Mouse (Mus musculus): ENCODE results near the gene Ky.

DNA sequence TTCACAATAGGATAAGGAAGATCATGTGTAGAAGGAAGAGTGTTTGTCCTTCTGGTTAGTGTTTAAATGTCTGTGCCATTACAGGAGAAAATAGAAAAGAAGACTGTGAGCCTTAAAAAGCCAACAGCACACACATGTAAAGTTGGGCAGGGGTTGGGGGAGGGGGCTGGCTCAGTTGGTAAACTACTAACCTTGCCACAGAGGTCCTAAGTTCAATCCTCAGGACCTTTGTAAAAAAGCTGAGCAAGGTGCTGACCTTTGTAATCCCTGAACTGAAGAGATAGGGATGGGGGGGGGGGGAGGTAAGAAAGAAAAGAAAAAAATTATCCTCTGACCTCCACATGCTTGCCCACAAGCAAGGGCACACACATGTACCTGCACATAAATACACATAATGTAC is 5.8 kb upstream of the Ky start:
- TF ChIP-seq CTCF (IDR thresholded peaks at IDR 0.05; ENCODE audit: low read depth, low read length) (no peak), EP300 (IDR thresholded peaks at IDR 0.05; ENCODE audit: insufficient read depth, low read depth, low read length) (no peak), POLR2A (IDR thresholded peaks at IDR 0.05; ENCODE audit: insufficient read depth, low read length) (no peak)

Data from ES-Bruce4 (cell line).